ENCODE assay signal across 8 mouse cellular contexts in genomic region chr7:92102892-92103543, GRCm38 (mm10).
DNase-seq lines count a peak whose midpoint lies in the region; ATAC-seq and TF ChIP-seq lines count a peak whose summit lies in the region.

No protein-coding gene starts in this region.

- no peak overlapping the region for H3K27ac ChIP-seq in liver, adult 2 months (replicated peaks; ENCODE audit: insufficient read depth, low read depth, low read length)
- H3K27ac ChIP-seq in liver, embryonic 12.5 days: no peak overlapping the region
- H3K27ac ChIP-seq in midbrain, embryonic 11.5 days (ENCODE audit: low read depth, low read length): no peak overlapping the region

- H3K4me2 ChIP-seq in liver, embryonic 12.5 days: no peak overlapping the region
- no peak overlapping the region for H3K4me2 ChIP-seq in midbrain, embryonic 11.5 days

- no peaks in the 10 kb centered on the region for H3K9me3 ChIP-seq in liver, embryonic 12.5 days (replicated peaks)
- no peaks in the 10 kb centered on the region for H3K9me3 ChIP-seq in midbrain, embryonic 11.5 days (ENCODE audit: control insufficient read depth, low read length)

- no peak for TF ChIP-seq CTCF in liver, adult 2 months (IDR thresholded peaks at IDR 0.05; ENCODE audit: low read depth, low read length)

- H3K4me3 ChIP-seq in liver, adult 2 months (ENCODE audit: insufficient read depth, low read depth, low read length): no peak overlapping the region
- no peak overlapping the region for H3K4me3 ChIP-seq in liver, embryonic 12.5 days
- no peak overlapping the region for H3K4me3 ChIP-seq in midbrain, embryonic 11.5 days (ENCODE audit: low read depth, low read length)

- H3K79me2 ChIP-seq in liver, adult 2 months (ENCODE audit: control insufficient read depth, insufficient read depth, low read length): no peaks in the 10 kb centered on the region

- H3K27me3 ChIP-seq in liver, adult 2 months (ENCODE audit: control insufficient read depth, insufficient read depth, low read length): no peaks in the 10 kb centered on the region
- no peaks in the 10 kb centered on the region for H3K27me3 ChIP-seq in liver, embryonic 12.5 days (replicated peaks)
- no peaks in the 10 kb centered on the region for H3K27me3 ChIP-seq in midbrain, embryonic 11.5 days (ENCODE audit: control insufficient read depth, insufficient read depth, low read length)

- no peaks in the 10 kb centered on the region for H3K36me3 ChIP-seq in liver, adult 2 months (ENCODE audit: control insufficient read depth, insufficient read depth, low read length)
- H3K36me3 ChIP-seq in liver, embryonic 12.5 days: no peaks in the 10 kb centered on the region
- H3K36me3 ChIP-seq in midbrain, embryonic 11.5 days (ENCODE audit: control insufficient read depth, insufficient read depth, low read length): no peaks in the 10 kb centered on the region

- H3K4me1 ChIP-seq in liver, adult 2 months (ENCODE audit: control insufficient read depth, insufficient read depth, low read length): no peaks in the 10 kb centered on the region
- no peaks in the 10 kb centered on the region for H3K4me1 ChIP-seq in liver, embryonic 12.5 days
- no peaks in the 10 kb centered on the region for H3K4me1 ChIP-seq in midbrain, embryonic 11.5 days (ENCODE audit: control insufficient read depth, insufficient read depth, low read length)

- ATAC-seq in liver, embryonic 12.5 days: no peak
- peak; percentile 86 for ATAC-seq in midbrain, embryonic 11.5 days (ENCODE audit: low FRiP score)

- WGBS in liver, adult 2 months: 19% methylated on average over 4 of the region's 4 CpGs
- whole genome bisulfite sequencing in liver, embryonic 12.5 days (ENCODE audit: insufficient replicate concordance): 13% methylated on average over 4 of the region's 4 CpGs
- WGBS in midbrain, embryonic 11.5 days: 19% methylated on average over 4 of the region's 4 CpGs

- DNase-seq in liver, adult 2 months (ENCODE audit: extremely low read depth, low read depth, low spot score): peak; percentile 49
- peak; percentile 32 for DNase-seq in c-Kit-positive CD71-negative TER-119-negative erythroid progenitor cells, embryonic 14.5 days (ENCODE audit: low read depth)
- DNase-seq in fibroblast of lung, adult 2 months (ENCODE audit: low read depth): peak; percentile 45
- peak; percentile 46 for DNase-seq in hindlimb bud, embryonic 11.5 days (ENCODE audit: extremely low spot score, low read depth, low spot score)
- peak; percentile 29 to 64 for DNase-seq in layer of hippocampus, postnatal 36 days
- DNase-seq in midbrain, embryonic 11.5 days (ENCODE audit: low spot score, missing footprints): peak; percentile 96
- peak; percentile 8 for DNase-seq in testis, postnatal 14 days (ENCODE audit: low spot score)

- TF ChIP-seq POLR2A in liver, adult 2 months (IDR thresholded peaks at IDR 0.05; ENCODE audit: extremely low read depth, insufficient read depth, low read length): no peak

- no peak overlapping the region for H3K9ac ChIP-seq in liver, adult 2 months (ENCODE audit: low read depth, low read length)
- H3K9ac ChIP-seq in liver, embryonic 12.5 days: no peak overlapping the region
- no peak overlapping the region for H3K9ac ChIP-seq in midbrain, embryonic 11.5 days (ENCODE audit: low read length)

Comparison
In these comparisons a context has a peak if more than half of its experiments do, and no peak if none do; other contexts are left out.
1. DNase-seq: peak in every context shown above with its lines; median percentile 96 in midbrain, embryonic 11.5 days; 49 in liver, adult 2 months; 46 in layer of hippocampus, postnatal 36 days; 46 in hindlimb bud, embryonic 11.5 days; 45 in fibroblast of lung, adult 2 months; 32 in c-Kit-positive CD71-negative TER-119-negative erythroid progenitor cells, embryonic 14.5 days; 8 in testis, postnatal 14 days.